Mouse (Mus musculus): Measurements from ENCODE around the gene Hnrnpdl. TPM values are rescaled to one million over a fixed set of nuclear protein-coding genes. Genes with fewer than 3 reads are reported as not detected.
A peak's percentile ranks its signal among the peaks of the same experiment; 100 is the strongest.

Hnrnpdl gene
- 130 and 144 TPM in 2 replicates for polyA plus RNA-seq (2012; ENCODE audit: insufficient read depth, insufficient read length, missing spikeins)

- peak within 1 kb of the TSS; percentile 99 for H3K4me3 ChIP-seq (ENCODE audit: insufficient read depth, low read length)
Measured at GRCm38 (mm10) chr5:100039602-100040142, at the start of gene Hnrnpdl, which contains the start of gene Enoph1. TSS of gene Hnrnpdl (minus strand) at chr5:100039664. TSS of gene Enoph1 (plus strand) at chr5:100039985.

DNA sequence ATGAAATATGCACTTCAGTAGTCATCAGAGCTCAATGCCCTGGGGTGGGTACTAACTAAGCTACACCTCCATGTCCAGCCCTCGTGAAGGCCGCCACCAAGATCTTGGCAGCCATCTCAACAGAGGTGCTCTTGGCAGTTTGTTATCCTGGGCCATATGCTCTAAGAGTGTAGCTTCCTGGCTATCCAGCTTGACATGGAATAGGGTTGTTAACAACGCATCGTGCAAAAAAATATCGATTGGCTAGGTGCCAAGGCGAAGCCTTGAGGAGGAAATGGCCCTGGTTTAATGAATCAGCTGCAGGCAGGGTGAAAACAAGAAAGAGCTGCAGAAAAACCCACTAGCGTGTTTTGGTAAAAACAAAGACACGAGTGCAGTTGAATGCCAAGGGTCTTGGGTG, 45.6 kb upstream of the Hnrnpdl start:
- Histone ChIP-seq H3K4me3 (ENCODE audit: insufficient read depth, low read length) (no peak overlapping the region), H3K4me1 (ENCODE audit: control insufficient read depth, insufficient read depth, low read length) (peaks cover 3% of the 10 kb centered on the region; the same call in 1 of the 2 replicates), H3K27ac (ENCODE audit: insufficient read depth, low read depth, low read length) (no peak overlapping the region)
- TF ChIP-seq CTCF (IDR thresholded peaks at IDR 0.05; ENCODE audit: low read depth, low read length) (no peak), POLR2A (IDR thresholded peaks at IDR 0.05; ENCODE audit: borderline replicate concordance, low read depth, low read length) (no peak)

More at GRCm38 (mm10) chr5:100039602-100040142, at the start of gene Hnrnpdl, which contains the start of gene Enoph1:
- Histone ChIP-seq H3K27ac (ENCODE audit: insufficient read depth, low read depth, low read length) (peak within 1 kb of the TSS; percentile 89), H3K4me1 (ENCODE audit: control insufficient read depth, insufficient read depth, low read length) (peaks cover 16% of the 10 kb centered on the region)
- TF ChIP-seq CTCF (IDR thresholded peaks at IDR 0.05; ENCODE audit: low read depth, low read length) (no peak), POLR2A (IDR thresholded peaks at IDR 0.05; ENCODE audit: borderline replicate concordance, low read depth, low read length) (no peak)

- H3K27ac ChIP-seq (ENCODE audit: insufficient read depth, low read depth, low read length), result no peak overlapping the region
Measured at GRCm38 (mm10) chr5:100083953-100084562, 44.6 kb upstream of the Hnrnpdl start.

DNA sequence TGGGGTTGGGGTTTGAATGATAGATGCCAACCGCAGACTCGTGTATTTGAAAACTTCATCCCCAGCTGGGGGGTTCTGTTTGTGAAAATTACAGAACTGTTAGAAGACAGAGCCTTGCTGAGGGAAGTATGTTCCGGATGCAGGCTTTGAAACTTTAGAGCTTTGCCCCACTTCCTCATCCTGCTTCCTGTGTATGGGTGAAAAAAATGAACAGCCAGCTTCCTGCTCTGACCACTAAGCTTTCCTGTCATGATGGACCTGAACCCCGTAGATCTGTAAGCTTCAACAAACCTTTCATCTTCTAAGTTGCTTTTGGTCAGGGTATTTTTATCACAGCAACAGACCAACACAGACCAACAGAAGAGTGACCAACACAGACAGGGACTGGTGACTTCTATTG, 42.5 kb upstream of the Hnrnpdl start:
- TF ChIP-seq POLR2A (IDR thresholded peaks at IDR 0.05; ENCODE audit: borderline replicate concordance, low read depth, low read length) (no peak), CTCF (IDR thresholded peaks at IDR 0.05; ENCODE audit: low read depth, low read length) (no peak)
- Histone ChIP-seq H3K4me3 (ENCODE audit: insufficient read depth, low read length) (no peak overlapping the region), H3K4me1 (ENCODE audit: control insufficient read depth, insufficient read depth, low read length) (peaks cover 10% of the 10 kb centered on the region), H3K27ac (ENCODE audit: insufficient read depth, low read depth, low read length) (peak overlapping the region; percentile 54)

More at GRCm38 (mm10) chr5:100083953-100084562, 44.6 kb upstream of the Hnrnpdl start:
- Histone ChIP-seq H3K4me1 (ENCODE audit: control insufficient read depth, insufficient read depth, low read length) (peaks cover 7% of the 10 kb centered on the region; the same call in 1 of the 2 replicates), H3K4me3 (ENCODE audit: insufficient read depth, low read length) (no peak overlapping the region)
- no peak for TF ChIP-seq CTCF (IDR thresholded peaks at IDR 0.05; ENCODE audit: low read depth, low read length)
- no peak for TF ChIP-seq POLR2A (IDR thresholded peaks at IDR 0.05; ENCODE audit: borderline replicate concordance, low read depth, low read length)

GRCm38 (mm10) chr5:100079931-100080275, 40.4 kb upstream of the Hnrnpdl start:
- Histone ChIP-seq H3K27ac (ENCODE audit: insufficient read depth, low read depth, low read length) (no peak overlapping the region), H3K4me1 (ENCODE audit: control insufficient read depth, insufficient read depth, low read length) (peaks cover 9% of the 10 kb centered on the region)
- TF ChIP-seq CTCF (IDR thresholded peaks at IDR 0.05; ENCODE audit: low read depth, low read length) (no peak), POLR2A (IDR thresholded peaks at IDR 0.05; ENCODE audit: borderline replicate concordance, low read depth, low read length) (no peak)

GRCm38 (mm10) chr5:100079040-100079930, 39.8 kb upstream of the Hnrnpdl start:
- Histone ChIP-seq H3K4me1 (ENCODE audit: control insufficient read depth, insufficient read depth, low read length) (peaks cover 9% of the 10 kb centered on the region), H3K27ac (ENCODE audit: insufficient read depth, low read depth, low read length) (no peak overlapping the region), H3K4me3 (ENCODE audit: insufficient read depth, low read length) (peak overlapping the region; percentile 36)
- TF ChIP-seq CTCF (IDR thresholded peaks at IDR 0.05; ENCODE audit: low read depth, low read length) (no peak), POLR2A (IDR thresholded peaks at IDR 0.05; ENCODE audit: borderline replicate concordance, low read depth, low read length) (no peak)

More at GRCm38 (mm10) chr5:100079931-100080275, 40.4 kb upstream of the Hnrnpdl start:
- H3K4me3 ChIP-seq (ENCODE audit: insufficient read depth, low read length), result no peak overlapping the region

- H3K27ac ChIP-seq (ENCODE audit: insufficient read depth, low read depth, low read length), result no peak overlapping the region
- H3K4me1 ChIP-seq (ENCODE audit: control insufficient read depth, insufficient read depth, low read length), result peaks cover 7% of the 10 kb centered on the region
- TF ChIP-seq CTCF (IDR thresholded peaks at IDR 0.05; ENCODE audit: low read depth, low read length) (no peak), POLR2A (IDR thresholded peaks at IDR 0.05; ENCODE audit: borderline replicate concordance, low read depth, low read length) (no peak)
Measured at GRCm38 (mm10) chr5:100074571-100074970, 35.1 kb upstream of the Hnrnpdl start.

DNA sequence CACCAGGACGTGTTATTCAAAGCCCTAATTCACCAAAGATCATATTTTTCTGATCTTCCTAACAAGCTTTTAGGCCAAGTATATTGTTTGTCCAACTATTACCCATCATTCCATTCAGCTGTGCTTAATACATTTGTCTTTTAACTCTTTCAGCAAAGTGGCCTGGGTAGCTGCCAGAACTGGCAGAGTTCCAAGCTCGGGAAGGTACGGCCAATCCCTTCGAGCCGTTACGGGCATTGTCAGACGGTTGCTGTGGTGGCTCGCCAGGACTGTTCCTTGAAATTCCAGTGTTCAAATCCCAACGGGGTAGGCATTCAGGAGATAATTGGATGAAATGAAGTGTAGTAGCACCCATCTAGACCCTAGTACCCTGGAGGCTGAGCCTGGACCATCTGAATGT, 33.1 kb upstream of the Hnrnpdl start:
- no peak overlapping the region for H3K27ac ChIP-seq (ENCODE audit: insufficient read depth, low read depth, low read length)
- H3K4me1 ChIP-seq (ENCODE audit: control insufficient read depth, insufficient read depth, low read length), result no peaks in the 10 kb centered on the region
- no peak overlapping the region for H3K4me3 ChIP-seq (ENCODE audit: insufficient read depth, low read length)
- TF ChIP-seq POLR2A (IDR thresholded peaks at IDR 0.05; ENCODE audit: borderline replicate concordance, low read depth, low read length), result no peak

More at GRCm38 (mm10) chr5:100074571-100074970, 35.1 kb upstream of the Hnrnpdl start:
- no peak overlapping the region for H3K4me3 ChIP-seq (ENCODE audit: insufficient read depth, low read length)

DNA sequence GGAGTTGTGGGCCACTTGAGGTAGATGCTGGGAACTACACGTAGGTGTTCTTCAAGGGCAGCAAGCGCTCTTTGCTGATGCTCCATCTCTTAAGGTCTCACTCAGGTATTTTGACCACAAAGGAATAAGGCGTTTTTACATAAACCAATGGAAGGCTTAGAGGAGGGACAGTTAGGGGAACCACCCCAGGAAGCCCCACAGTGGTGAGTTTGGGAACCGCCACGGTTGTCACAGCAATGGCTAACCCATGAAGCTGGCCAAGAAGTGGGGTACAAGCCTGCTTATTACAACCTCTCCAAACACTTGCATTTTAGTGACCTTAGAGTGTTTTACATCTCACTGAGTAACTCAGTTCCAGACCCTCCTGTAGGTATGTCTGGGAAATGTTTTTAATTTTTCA, 32.1 kb upstream of the Hnrnpdl start:
- no peak overlapping the region for H3K27ac ChIP-seq (ENCODE audit: insufficient read depth, low read depth, low read length)
- no peaks in the 10 kb centered on the region for H3K4me1 ChIP-seq (ENCODE audit: control insufficient read depth, insufficient read depth, low read length)
- TF ChIP-seq CTCF (IDR thresholded peaks at IDR 0.05; ENCODE audit: low read depth, low read length) (no peak), POLR2A (IDR thresholded peaks at IDR 0.05; ENCODE audit: borderline replicate concordance, low read depth, low read length) (no peak)
- H3K4me3 ChIP-seq (ENCODE audit: insufficient read depth, low read length), result no peak overlapping the region
